Mouse (Mus musculus): Measurements from ENCODE around the gene S100a2.

DNA sequence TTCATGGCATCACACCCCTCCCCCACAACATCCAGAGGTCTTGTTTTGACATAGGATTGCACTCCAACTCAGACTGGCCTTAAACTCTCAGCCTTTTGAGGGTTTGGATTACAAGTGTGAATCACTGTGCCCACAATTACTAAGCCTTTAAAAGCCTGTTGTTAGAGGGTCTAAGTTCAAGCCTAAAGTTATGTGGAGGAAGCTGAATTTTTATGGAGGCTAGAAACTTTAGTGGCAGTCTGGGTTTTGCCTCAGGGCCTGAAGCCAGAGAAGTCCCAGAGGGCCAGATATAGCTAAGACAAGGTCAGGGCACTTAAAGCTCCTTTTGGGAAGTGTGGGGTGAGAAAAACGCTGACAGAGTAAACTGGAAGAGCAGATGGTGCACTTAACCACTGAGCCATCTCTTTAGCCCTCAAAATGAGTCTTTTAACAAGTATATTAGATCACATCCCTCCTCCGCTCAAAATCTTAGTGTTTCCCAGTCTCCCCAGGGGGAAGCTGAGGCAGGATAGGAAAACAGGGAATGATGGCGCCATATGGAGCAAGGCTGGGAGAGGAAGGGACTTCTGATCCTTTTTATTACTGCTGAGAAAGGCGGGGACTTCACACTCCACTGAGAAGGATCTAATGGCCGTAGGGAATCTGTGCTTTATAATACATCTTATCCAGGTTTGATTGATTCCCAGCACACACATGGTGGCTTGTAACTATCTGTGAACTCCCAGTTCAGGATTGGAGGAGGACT, 40.2 kb upstream of the S100a2 start:
- TF ChIP-seq CTCF (IDR thresholded peaks at IDR 0.05; ENCODE audit: low read depth): no peak
- no peak for TF ChIP-seq EP300 (IDR thresholded peaks at IDR 0.05; ENCODE audit: low read depth)
